Mouse (Mus musculus) heart, postnatal 25 days (tissue): ENCODE results near the gene Omt2b. TPM values are rescaled to one million over a fixed set of nuclear protein-coding genes. Genes with fewer than 3 reads are reported as not detected.
"Not testable (repeated sequence)": the region's sequence is repeated elsewhere in the genome, so short reads cannot be mapped to it uniquely, and the experiment has no call there.

Source experiments
- DNase-seq: peaks from one replicate; pipeline ENCODE4 v3.0.0; 2022; ENCODE audit warnings: low spot score
- intact Hi-C: fragments of 180-260 bp; cut with DNase I; formaldehyde crosslinking; loops from one replicate; pipeline ENCODE4 v1.15.1; 2025
- total RNA-seq, 2 experiments: library from RNA; stranded (reverse); gene quantifications; 2 replicates each; pipeline ENCODE4 v1.2.3; 2021

Omt2b gene
- total RNA-seq, 2 experiments from 2014 or later, result not detected

DNA sequence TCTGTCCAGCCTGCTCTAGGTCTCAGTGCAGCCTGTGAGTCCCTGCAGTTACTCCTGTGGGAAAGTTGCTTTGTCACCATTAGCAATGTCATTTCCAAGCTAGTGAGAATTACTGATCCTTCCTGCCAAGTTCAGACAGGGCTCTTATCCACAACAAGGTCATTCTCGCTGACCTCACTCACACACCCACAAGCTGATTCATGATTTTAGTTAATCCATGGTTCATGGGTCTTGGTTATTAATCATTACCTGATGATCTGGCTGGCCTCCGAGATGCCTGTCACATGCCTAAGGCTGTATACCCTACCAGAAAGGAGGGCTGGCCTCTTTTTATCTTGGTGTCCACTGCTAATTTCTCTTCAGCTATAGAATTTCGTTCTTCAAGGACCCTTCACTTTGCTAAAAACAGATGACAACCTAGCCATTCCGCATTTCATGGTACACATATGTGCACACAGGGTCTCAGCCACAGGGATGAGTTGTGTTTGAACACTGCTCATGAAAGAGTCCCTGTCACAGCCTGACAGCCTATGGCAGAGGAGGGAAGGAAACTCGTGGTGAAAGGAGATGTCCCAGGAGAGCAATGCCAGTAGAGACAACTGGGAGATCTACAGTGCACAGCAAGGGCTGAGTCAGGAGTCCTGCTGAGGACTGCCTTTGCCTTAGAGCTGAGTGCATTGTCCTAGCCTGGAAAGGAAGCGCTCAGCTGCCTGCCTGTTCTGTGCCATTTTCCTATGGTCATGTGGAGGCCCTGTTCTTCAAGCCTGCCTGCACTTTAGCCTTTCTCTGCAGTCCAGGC lies 21.0 kb downstream of the Omt2b start:
- intact Hi-C loops, result loop anchor here (10.0 kb wide), 1 partner anchor 54 kb away; no protein-coding TSS in a partner anchor
- not testable (repeated sequence) for DNase-seq

DNA sequence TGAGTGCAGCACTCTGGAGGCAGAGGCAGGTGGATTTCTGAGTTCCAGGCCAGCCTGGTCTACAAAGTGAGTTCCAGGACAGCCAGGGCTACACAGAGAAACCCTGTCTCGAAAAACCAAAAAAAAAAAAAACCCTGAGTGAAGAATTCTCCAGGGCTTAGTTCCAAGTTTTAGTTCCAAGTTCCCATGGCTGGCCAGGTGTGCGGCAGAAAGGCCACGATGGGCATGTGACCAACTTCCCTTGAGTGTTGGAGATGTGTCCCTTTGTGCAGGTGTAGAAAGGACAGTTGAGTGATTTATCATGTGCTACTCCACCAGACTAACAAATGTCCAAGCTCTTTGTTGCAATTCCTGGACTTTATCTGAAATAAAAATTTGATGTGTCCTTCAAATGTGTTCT lies 21.8 kb downstream of the Omt2b start:
- intact Hi-C loops, result loop anchor here (10.0 kb wide), 1 partner anchor 54 kb away; no protein-coding TSS in a partner anchor

DNA sequence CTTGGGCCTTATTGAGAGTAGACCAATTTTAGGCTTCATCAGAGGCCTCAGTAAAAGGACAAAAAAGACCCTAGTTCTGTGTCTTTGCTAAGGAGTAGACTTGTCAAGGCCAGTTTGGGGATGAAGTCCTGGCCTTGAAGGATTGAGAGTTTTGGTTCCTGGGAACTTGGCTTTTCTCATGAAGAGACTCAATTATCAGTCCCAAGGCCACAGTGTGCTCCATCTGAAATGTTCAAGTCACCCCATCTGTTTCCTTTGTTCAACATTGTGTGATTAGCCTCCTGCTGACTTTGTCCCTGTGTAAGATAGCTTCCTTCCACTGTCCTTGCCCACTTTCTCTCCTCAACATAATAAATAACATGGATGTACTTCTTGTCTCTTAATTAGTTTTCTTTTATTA lies 22.6 kb downstream of the Omt2b start:
- DNase-seq, intact Hi-C loops: not testable (repeated sequence)

More for the DNA sequence above, 21.8 kb downstream of the Omt2b start:
- DNase-seq, result not testable (repeated sequence)

DNA sequence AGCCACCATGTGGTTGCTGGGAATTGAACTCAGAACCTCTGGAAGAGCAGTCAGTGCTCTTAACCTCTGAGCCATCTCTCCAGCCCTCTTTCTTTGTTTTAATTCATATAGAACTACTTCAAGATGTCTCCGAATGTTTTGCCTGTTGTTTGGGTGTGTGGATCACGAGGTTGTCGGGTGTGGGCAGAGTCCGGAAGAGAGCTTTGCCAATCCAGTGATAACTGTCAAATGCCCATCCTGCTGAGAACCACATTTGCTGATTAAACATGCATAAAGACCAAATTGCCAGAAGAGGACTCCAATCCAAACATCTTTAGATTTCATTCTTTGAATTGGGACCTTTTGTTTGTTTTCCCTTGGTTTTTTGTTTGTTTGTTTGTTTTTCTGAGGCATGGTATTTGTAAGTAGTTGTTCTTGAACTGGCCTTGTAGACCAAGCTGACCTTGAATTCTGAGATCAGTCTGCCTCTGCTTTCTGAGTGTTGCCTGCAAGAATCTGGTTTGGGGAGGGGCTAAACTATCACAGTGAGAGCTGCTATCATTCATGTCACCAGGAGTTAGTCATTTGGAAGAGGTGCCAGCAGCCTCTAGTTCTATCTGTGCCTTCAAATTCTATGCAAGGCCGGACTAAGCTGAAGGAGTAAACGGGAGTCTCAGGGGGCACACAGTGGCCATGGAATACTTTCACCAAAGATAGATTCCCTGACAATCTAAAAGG lies 24.3 kb downstream of the Omt2b start:
- no peak for DNase-seq
- intact Hi-C loops, result no loop called here

DNA sequence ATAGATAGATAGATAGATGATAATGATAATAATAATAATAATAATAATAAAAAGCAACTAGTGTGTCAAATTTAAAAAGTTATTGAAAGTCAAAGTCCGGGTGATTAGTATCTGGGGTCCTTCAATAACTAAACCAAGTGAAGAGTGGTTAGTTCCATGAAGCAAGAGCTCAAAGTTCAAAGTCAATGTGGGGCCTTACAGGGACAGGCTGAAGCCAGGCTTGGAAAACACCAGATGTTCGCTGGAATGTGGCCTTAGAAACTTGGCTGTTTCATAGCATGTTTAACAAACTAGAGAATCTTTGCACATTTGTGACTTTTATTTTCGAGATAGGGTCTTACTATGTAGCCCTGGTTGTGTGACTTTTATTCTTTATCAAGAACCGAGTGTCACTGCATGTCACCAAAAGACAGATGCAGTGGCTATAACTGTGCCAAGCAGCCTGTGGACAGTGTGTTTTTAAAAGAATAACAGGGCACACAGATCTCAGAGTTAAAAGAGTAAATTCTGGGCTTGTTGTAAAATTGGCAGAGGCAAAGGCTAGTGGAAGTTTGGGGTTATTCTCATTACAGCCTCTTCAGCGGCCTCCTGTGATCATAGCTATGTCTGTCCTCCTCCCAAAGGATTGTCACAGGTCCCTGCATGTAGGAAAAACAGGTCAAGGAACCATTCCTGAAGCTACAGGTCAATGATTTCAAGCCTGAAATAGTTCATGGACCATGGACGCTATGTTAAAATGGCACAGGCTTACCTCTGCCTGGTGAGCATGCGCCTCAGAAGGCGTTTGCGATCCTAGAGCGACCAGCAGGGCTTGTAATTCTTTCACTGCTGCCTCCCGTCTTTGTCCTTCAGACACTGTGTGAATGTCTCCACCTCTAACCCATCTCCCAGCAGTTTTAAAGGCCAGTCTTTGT lies 27.5 kb downstream of the Omt2b start:
- DNase-seq, result no peak
- intact Hi-C loops, result no loop called here

DNA sequence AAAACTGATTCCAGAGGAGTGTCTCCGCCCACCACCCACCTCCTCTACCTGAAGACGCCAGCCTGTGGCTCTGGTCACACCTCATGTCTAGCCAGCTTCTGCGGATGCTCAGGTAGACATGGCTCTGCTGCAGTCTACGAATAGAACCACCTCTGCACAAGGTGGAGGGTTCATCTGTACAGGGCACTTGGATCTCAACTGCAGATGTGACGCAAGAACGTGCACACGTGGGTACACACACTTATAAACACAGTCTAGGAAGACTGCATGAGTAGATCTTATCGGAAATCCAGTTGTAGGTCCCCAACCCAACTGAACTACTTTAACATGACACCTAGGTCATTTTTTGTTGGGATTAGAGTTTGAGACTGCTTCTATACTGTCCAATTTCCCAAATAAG lies 28.2 kb downstream of the Omt2b start, which contains the start of gene Gsta2:
TSS of gene Gsta2 (minus strand) at position 178 of the 400 bp plus-strand sequence.
- intact Hi-C loops, result no loop called here
- DNase-seq, result no peak

DNA sequence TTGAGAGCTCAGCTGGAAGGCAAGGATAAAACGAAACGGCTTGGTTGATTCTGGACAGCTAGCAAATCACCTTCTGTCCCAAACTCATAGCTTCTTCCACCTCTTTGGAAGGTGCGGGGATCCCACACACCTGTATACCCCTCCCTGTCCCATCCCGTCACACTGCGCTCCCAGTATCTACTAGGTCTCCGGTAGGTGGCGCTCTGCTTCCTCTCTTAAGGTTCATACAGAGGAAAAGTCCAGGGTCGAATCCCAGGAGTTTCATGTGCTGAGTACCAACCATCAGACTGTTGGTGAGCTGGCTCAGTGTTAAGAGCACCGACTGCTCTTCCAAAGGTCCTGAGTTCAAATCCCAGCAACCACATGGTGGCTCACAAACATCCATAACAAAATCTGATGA lies 30.7 kb downstream of the Omt2b start:
- intact Hi-C loops, result loop anchor here (2.0 kb wide), 1 partner anchor 195 kb away; no protein-coding TSS in a partner anchor
- peak; percentile 5 for DNase-seq

DNA sequence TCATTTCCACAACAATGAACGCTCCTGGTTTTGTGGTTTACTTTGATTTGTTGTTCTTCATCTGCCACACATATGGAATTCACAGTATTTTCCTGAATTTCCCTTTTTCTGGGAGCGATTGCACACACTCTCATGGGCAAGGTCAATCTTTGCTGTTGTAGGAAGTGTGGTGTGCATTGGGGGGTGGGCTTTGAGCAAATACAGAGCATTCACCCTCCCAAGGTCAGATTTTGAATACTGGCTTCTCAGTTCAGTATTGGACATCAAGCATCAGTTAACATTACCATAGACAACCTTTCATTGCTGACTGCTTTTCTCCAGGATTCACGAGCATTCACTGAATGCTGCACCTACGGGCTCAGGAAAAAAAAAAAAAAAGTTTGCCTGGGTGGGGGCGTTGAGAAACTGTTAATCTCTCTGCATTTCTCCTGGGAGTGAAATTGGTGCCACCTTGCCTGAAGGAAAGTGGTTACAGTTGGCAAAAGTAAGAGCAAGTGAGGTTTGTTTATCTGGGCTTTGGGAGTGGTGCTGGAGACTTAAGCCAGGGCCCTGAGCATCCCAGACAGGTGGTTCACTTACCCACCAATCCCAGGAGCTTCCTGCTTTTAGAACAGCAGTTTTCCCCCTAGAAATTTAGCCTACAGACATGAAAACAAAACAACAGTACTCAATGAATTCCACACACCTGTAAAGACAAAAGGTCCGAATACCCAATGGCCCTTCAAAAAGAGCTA lies 32.5 kb downstream of the Omt2b start:
- DNase-seq, result no peak
- intact Hi-C loops, result loop anchor here (2.0 kb wide), 1 partner anchor 193 kb away; no protein-coding TSS in a partner anchor

DNA sequence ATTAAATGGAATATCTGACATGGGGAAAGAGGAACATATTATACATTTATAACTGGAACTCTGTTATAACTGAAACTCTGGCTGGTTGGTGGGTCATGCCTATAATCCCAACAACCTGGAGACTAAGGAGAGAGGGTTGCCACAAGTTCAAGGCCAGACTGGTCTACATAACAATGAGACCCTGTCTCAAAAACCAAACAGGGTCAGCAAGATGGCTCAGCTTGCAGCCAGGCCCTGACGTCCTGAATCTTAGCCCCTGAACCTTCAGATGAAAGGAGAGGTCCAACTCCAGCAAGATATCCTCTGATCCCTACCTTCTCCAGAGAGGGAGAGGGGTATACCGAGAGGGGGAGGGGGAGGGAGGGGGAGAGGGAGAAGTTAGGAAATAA lies 33.1 kb downstream of the Omt2b start:
- DNase-seq, result no peak
- intact Hi-C loops, result no loop called here

DNA sequence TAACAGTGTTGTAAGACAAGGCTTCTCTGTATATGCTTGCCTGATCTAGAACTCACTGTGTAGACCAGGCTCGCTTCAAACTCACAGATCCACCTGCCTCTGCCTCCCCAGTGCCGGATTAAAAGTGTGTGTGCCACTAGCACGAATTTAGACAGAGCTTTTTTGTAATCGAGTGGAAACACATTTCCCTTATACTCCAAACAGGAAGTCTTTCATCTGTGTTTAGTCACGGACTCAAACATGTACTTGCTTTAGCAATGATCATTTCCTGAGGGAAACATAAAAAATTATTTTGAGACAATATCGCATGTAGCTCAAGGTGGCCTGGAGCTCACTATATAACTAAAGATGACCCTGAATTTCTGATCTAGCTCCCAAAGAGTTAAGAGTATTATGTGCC lies 36.0 kb downstream of the Omt2b start:
- intact Hi-C loops, result no loop called here

DNA sequence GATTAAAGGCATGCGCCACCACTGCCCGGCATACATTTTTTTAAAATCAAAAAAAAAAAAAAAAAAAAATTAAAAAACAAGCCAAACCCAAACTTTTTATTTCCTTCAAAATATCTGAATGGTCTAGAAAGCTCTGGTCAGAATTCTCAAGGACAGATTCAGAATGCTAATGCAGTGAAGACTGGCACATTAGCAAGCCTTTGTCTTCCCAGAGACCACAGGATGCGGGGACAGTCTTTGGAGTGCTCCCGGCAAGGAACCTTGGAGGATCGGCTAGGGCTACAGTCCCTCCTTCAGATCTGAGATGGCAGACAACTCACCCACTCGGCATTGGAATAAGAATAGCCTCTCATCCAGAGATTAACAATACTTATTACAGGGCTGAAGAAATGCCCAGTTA lies 37.3 kb downstream of the Omt2b start:
- intact Hi-C loops, result no loop called here
- no peak for DNase-seq

More for the DNA sequence above, 36.0 kb downstream of the Omt2b start:
- no peak for DNase-seq

DNA sequence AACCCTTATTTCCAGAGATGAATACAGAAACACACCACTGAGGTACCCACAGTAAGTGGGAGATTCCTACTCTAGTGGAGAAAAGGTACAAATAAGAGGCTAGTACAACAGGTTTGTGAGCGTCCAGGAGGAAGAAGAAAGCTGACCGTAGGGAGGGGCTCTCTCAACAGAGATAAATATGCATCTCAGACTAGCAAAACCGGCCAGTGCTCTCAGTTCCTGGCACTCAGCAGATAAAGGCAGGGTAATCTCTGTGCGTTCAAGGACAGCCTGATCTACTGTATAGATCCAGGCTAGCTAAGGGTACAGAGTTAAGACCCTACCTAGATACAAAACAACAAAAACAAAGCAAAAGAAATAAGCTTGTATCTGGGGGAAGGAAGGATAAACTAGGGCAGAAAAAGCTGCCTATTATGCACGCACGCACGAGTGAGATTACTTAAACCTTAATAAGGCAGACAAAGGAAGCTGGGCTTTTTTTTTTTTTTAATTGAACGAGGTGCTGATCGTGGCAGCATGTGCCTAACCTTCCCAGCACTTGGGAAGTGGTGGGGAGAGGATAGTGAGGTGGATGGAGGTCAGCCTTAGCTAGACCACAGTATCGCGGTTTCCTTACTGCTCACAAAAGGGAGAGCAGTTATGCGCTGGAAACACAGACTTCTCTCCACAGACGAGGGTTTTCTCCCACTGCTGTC lies 38.6 kb downstream of the Omt2b start:
- no peak for DNase-seq
- intact Hi-C loops, result no loop called here

DNA sequence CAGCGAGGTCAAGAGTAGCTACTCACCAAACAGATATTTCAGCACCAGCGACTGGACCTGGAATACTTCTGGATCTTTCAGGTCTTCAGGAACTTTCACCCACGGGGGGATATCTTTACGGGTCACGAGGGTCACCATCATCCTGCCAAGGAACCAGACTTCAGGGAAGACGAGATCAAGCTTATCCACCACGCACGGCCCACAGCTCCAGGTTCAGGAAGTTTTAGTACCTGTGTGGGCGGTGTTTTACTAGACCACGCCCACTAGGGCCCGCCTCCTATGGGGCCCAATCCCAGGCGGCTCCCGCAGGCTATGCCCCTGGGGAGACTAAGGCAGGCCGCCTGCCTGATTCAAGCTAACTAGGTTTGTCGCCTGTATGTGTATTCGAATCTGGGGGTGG lies 40.6 kb downstream of the Omt2b start, which contains the start of gene Dppa5a:
TSS of gene Dppa5a (minus strand) at position 219 of the 400 bp plus-strand sequence.
- DNase-seq, intact Hi-C loops: not testable (repeated sequence)

DNA sequence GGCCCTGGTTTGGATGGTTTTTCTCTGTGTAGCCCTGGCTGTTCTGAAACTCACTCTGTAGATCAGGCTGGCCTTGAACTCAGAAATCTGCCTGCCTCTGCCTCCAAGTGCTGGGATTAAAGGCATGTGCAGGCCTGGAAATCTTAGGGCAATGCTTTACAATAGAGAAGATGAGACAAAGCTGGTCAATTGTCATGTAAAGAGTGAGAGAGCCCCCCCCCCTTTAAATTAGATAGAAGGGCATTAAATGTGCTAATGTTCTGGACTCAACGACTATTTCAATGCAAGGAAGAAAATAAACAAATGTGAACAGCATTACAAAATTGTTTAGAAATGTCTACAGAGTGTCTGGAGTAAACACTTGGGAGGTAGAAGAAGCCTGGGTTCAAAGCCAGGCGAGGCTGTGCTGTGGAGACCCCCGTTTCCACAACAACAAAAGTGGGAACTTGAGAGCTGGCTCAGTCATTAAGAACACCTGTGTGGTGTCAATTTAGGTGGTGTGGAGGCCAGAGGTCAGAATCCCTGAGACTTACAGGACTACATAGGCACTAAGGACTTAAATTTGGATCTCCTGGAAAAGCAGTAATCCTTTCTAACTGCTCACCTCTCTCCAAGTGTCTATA lies 41.4 kb downstream of the Omt2b start:
- intact Hi-C loops, result no loop called here
- DNase-seq, result no peak

DNA sequence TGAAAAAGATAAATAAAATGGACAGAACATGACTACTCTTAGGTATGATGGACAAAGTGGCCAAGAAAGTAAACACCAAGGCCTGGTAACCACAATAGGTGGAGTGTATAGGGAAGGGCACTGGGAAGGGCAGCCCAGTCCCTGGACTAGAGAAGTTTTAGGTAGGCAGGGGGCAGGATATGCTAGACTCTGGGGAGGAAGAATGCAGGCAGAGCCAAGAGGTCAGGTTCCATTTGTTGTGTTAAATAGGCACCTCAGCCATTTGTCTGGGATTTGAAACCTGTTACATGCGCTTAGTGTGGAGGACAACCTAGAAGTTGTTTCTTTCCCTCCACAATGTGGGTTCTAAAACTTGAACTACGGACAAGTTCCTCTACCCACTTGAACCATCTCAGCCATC lies 42.0 kb downstream of the Omt2b start:
- no peak for DNase-seq
- intact Hi-C loops, result no loop called here

DNA sequence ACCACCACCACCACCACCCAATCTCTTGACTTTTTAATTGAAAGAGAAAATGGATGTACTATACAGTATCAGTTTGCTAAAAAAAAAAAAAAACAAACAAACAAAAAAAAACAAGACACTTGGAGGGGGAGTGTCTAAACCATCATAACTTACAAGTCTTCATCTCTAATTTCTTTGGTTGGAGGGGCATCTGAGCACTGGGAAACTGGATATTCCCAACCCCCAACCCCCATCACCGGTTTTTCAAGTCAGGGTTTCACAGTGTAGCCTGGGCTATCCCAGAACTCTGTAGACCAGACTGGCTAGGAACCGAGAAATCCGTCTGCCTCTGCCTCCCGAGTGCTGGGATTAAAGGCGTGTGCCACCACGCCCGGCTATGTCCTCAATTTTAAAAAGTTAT lies 42.4 kb downstream of the Omt2b start:
- intact Hi-C loops, result no loop called here
- no peak for DNase-seq

DNA sequence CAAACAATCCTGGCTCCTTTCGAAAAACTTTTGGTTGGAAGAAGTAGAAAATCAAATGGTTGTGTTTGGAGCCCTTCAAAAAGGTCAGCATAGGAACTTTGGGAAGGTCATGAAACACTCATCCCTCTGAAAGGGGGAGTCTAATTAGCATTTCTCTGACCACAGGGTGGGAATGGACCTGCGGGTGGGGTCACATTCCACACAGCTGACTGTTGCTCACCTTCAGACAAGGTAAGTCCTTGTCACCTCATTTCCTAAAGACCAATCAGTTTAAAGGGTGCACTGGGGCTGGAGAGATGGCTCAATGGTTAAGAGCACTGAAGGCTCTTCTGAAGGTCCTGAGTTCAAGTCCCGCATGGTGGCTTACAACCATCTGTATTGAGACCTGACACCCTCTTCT lies 44.1 kb downstream of the Omt2b start:
- no peak for DNase-seq
- intact Hi-C loops, result no loop called here

DNA sequence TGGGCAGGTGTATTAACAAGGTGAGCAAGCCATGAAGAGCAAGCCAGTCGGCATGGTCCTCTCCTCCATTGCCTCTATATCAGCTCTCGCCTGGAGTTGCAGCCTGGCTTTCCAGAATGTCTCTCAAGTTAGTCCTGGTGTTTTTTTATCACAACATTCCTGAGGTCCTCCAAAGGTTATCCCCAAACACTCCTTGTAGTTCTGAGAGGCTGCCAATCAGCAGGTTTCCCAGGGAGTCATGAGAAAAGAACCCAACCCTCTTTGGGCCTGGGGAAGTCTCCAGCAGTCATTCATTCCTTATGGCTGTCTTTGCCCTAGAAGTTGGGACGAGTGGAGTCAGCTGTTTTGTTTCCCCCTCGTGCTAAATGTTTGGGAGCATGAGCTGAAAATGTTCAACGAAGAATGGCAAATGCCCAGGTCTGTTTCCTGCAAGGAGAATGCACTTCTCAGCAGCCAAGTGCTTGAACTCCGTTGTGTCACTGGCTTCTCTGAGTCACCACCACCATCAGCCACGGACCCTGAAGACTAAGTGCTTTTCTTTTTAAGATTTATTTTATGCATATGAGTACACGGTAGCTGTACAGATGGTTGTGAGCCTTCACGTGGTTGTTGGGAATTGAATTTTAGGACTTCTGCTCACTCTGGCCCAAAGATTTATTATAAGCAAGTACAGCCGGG lies 45.6 kb downstream of the Omt2b start:
- intact Hi-C loops, result no loop called here
- no peak for DNase-seq
